In the genomic region with DNA sequence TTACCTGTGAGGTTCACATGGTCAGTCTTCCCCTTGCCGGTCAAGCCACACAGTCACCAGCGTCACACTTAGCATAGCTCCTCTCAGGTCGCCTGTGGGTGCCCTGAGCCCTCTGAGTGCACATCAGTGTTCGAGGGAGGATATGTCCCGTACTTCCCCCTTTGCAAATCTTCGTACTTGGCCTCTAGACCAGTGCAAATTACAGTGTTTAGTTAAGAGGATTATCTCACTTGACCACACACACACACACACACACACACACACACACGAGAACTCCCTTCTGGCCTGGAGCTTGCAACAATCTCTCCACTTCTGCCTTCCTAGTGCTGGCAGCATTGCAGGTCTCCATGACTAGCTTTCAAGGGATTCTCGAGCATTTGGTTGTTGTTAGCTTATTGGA, we compare ENCODE assay signal across 24 mouse cellular contexts. TPM values are rescaled to one million over a fixed set of nuclear protein-coding genes. Genes with fewer than 3 reads are reported as not detected.
DNase-seq lines count a peak whose midpoint lies in the region; ATAC-seq and TF ChIP-seq lines count a peak whose summit lies in the region.
"Had no signal": no experiment of that assay in that cellular context is flagged by ENCODE, and none has a peak within 500 bp of the region (broad histone marks: within the 10 kb centered on the region; RNA-seq: fewer than 3 reads in every experiment).

No protein-coding gene starts in this region.

- no peak overlapping the region for H3K9ac ChIP-seq in stomach, postnatal 0 days (ENCODE audit: low read length)
- H3K9ac ChIP-seq: embryonic facial prominence, embryonic 12.5 days; forebrain, embryonic 13.5 days; hindbrain, embryonic 13.5 days had no signal

- H3K27ac ChIP-seq in stomach, postnatal 0 days (replicated peaks): no peak overlapping the region
- H3K27ac ChIP-seq: embryonic facial prominence, embryonic 12.5 days; forebrain, embryonic 13.5 days; gastrocnemius, adult 2 months; hindbrain, embryonic 13.5 days had no signal

- H3K4me2 ChIP-seq in stomach, postnatal 0 days (replicated peaks; ENCODE audit: low read depth): no peak overlapping the region
- H3K4me2 ChIP-seq: embryonic facial prominence, embryonic 12.5 days; forebrain, embryonic 13.5 days; hindbrain, embryonic 13.5 days had no signal

- no peaks in the 10 kb centered on the region for H3K9me3 ChIP-seq in stomach, postnatal 0 days (ENCODE audit: control insufficient read depth, low read length)
- H3K9me3 ChIP-seq: embryonic facial prominence, embryonic 12.5 days; forebrain, embryonic 13.5 days; hindbrain, embryonic 13.5 days had no signal

- intact Hi-C loops in left cerebral cortex, postnatal 4 days (cut with DNase I): no loop called here

- H3K4me1 ChIP-seq in stomach, postnatal 0 days (replicated peaks; ENCODE audit: control insufficient read depth, insufficient read depth): peaks cover 2% of the 10 kb centered on the region; the same call in 1 of the 2 replicates
- H3K4me1 ChIP-seq: embryonic facial prominence, embryonic 12.5 days had no signal

- H3K27me3 ChIP-seq in stomach, postnatal 0 days (ENCODE audit: control insufficient read depth, insufficient read depth, low read length): no peaks in the 10 kb centered on the region
- H3K27me3 ChIP-seq: embryonic facial prominence, embryonic 12.5 days; hindbrain, embryonic 13.5 days; Patski had no signal

- H3K36me3 ChIP-seq in stomach, postnatal 0 days (ENCODE audit: control insufficient read depth, insufficient read depth, low read length): no peaks in the 10 kb centered on the region
- H3K36me3 ChIP-seq: embryonic facial prominence, embryonic 12.5 days; hindbrain, embryonic 13.5 days had no signal

- ATAC-seq in granulocyte monocyte progenitor cell, adult 5-6 weeks (replicated peaks; ENCODE audit: poor library complexity, severe bottlenecking): peak; percentile 48
- ATAC-seq in stomach, postnatal 0 days (ENCODE audit: low FRiP score, low TSS enrichment): peak; percentile 68; the same call in 1 of the 2 replicates
- ATAC-seq: activated CD4-positive, CD25-positive, alpha-beta regulatory T cell, adult 4 months; CD4-positive, CD25-positive, alpha-beta regulatory T cell, adult 4 months; forebrain, embryonic 13.5 days; Patski had no signal

- DNase-seq in left cerebral cortex, postnatal 4 days: peak; percentile 11
- DNase-seq in left cerebral cortex, adult 11 months (ENCODE audit: low spot score): no peak
- peak; percentile 16 for DNase-seq in urinary bladder, postnatal 14 days (ENCODE audit: low spot score)
- DNase-seq in urinary bladder, postnatal 4 days (ENCODE audit: low spot score in 2 of 2): no peak
- no peak for DNase-seq in stomach, postnatal 0 days (ENCODE audit: low spot score)
- no peak for DNase-seq in embryo, embryonic 10 days (ENCODE audit: low spot score)
- no peak for DNase-seq in spleen, adult 12 weeks (ENCODE audit: low spot score)
- DNase-seq: adrenal gland, postnatal 14 days; cerebellum, adult 11-12 months; cerebellum, adult 9-11 months; cerebellum, postnatal 36 days; embryo, embryonic 11 days; gastrocnemius, adult 2 months; gastrocnemius, postnatal 25 days; heart, adult 11 months; heart, postnatal 10 days; heart, postnatal 4 days had no signal

- no peak overlapping the region for H3K4me3 ChIP-seq in stomach, postnatal 0 days (ENCODE audit: low read depth, low read length)
- H3K4me3 ChIP-seq: embryonic facial prominence, embryonic 12.5 days; forebrain, embryonic 13.5 days; gastrocnemius, adult 2 months; hindbrain, embryonic 13.5 days had no signal

- no peak for TF ChIP-seq EP300 in stomach, postnatal 0 days (optimal IDR thresholded peaks at IDR 0.05)

- WGBS in stomach, postnatal 0 days: 53% methylated on average over 8 of the region's 8 CpGs

- no peak for TF ChIP-seq CTCF in stomach, postnatal 0 days (IDR thresholded peaks at IDR 0.05; ENCODE audit: low read depth)

RNA-seq across cellular contexts. Expression of gene Cldn10, which starts 38.6 kb away (rescaled TPM):
- total RNA-seq in left cerebral cortex, postnatal 4 days (2021): 1 to 10 TPM; 5.4 to 6.7 TPM
- total RNA-seq in granulocyte monocyte progenitor cell, adult 5-6 weeks (2014; fragmentation: Nextera tagmentation): not detected in 2 replicates
- 0.31 TPM in 1 of 2 replicates, not detected in the other for total RNA-seq in granulocyte monocyte progenitor cell, adult 5-6 weeks (2017)
- 8.2 and 8.4 TPM in 2 replicates for polyA plus RNA-seq in stomach, postnatal 0 days (2015; fragmentation: Nextera tagmentation; extraction: Ambion mirVana)
- total RNA-seq: gastrocnemius, adult 2 months; gastrocnemius, postnatal 25 days had no signal
- polyA plus RNA-seq: Patski had no signal

Comparison
In these comparisons a context has a peak if more than half of its experiments do, and no peak if none do; other contexts are left out.
1. DNase-seq: peak in left cerebral cortex, postnatal 4 days (single experiment) and urinary bladder, postnatal 14 days (single experiment); none in left cerebral cortex, adult 11 months (single experiment), urinary bladder, postnatal 4 days (0 of 2), stomach, postnatal 0 days (single experiment), embryo, embryonic 10 days (single experiment) and spleen, adult 12 weeks (single experiment).
2. RNA of gene Cldn10, which starts 38.6 kb away (total RNA-seq): 5.4 to 6.7 TPM in left cerebral cortex, postnatal 4 days; 0.31 TPM in granulocyte monocyte progenitor cell, adult 5-6 weeks; every median in the first group is over 4 times any median in the second.